Mouse (Mus musculus): ENCODE results near the gene Cx3cl1. TPM values are rescaled to one million over a fixed set of nuclear protein-coding genes. Genes with fewer than 3 reads are reported as not detected.

The Cx3cl1 gene
- polyA plus RNA-seq, 2 experiments from 2014 or later: not detected

DNA sequence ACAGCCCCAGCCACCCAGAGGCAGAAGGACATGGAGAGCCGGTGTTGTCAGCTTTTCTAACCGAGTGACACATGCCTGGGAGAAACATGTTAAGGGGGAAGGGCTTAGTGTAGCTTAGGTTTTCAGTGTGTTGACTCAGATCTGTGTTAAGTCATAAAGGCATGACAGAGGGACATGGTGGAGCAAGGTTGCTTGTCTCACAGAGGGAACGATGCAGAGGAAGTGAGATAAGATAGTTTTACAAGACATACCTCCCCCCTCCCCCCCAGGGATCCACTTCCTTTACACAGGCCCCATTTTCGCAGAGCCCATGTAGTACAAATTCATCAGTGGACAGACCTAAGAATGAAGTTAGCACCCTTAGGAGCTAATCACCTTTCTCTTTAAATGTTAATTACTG lies 30.6 kb downstream of the Cx3cl1 start:
- peak; percentile 88 for ATAC-seq

DNA sequence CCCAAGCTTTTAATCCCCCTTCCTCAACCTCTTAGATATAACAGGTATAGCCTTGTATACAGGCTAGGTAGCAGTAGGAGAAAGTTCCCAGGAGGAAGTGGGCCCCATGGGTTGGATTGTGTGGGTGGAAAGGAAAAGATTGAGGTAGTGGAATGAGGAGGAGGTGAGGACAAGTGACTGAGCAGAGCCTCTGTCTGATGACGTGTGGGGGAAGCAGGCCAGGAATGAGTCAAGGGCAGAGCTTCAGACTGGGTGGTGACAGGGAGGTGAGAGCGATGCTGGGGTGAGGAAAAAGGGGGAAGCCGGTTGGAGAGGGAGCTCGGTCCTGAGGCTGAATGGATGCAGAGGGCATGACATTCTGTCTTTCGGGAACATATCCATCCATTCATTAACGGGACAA lies 31.7 kb downstream of the Cx3cl1 start:
- ATAC-seq: no peak

DNA sequence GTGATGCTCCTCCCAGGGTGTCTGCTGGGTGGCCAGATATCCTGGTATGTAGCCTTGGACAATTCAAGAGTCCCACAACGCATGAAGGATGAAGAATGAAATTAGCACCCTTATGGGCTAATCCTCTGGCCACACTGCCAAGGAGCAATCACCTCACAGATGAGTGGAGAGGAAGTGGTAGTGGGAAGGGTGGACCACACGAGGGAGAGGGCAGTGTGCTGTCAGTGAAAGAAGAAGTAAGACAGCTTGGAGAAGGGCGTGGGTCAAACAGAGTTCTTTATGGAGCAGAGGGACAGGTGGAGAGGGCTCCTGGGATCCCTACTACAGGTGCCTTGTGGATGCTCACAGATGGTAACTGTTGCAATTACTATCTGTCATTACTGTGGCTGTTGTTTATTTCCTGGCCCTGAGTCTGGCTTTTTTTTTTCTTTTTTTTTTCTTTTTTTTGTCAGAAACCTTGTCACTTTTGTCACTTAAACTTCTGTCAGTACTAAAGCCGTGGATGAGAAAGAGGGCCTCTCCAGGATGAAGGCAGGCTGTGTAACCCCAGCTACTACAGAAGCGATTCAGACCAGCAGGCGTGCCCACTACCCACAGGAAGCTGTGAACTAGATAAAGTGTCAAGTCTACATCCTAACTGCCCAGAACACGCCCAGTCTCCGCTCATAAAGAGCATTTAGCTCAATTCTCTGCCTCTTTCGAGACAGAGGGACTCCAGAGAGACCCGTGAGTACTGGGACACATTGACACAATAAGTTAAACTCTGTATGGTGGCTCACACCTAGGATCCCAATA lies 32.9 kb downstream of the Cx3cl1 start:
- no peak for ATAC-seq

DNA sequence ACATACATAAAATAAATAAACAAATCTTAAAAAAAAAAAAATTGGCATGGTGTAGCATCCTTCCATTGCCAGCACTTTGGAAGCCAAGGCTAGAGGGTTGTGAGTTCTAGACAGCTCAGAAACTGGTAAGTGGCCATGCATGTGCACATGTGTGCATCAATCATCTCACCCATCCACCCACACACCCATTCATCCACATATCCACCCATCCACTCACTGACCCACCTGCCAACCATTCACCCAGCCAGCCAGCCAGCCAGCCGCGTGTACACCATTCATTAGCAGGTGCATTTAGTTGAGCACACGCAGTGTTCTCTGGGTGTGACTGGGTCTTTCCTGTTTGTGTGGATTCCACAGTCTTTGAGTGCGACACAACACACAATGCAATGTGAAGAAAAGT lies 34.0 kb downstream of the Cx3cl1 start:
- no peak for ATAC-seq

DNA sequence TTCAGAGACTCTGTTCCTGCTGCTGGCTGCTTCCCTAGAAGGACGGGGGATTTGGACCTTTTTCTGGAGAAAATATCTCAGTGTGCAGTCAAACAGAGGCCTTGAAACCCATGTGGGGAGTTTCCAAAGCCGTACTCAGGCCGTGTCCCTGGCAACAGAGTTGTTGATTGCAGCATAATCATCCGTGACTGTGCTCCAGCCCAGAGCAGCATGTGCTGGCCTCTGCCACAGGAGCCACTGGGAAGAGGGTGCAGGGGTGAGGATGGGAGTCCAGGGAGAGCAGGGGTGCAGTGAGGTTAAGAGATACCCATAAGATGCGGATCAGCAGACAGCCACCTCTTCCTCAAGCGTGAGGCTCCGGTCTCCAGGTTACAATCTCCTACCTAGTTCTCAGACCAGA lies 35.7 kb downstream of the Cx3cl1 start:
- no peak for ATAC-seq

DNA sequence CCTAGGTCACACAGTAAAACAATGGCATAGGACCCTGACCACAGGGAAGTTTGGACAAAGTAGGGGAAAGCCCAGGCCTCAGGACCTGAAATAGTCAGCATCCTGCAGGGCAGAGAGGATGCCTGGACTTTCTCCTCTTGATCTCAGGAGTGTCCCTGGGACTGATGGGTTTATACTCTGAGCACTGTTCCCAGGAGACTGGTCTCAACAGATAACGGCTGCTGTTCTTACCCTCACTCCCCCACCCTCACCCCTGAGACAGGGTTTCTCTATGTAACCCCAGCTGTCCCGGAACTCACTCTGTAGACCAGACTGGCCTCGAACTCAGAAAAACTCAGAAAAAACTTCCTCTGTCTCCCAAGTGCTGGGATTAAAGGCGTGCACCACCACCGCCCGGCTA lies 36.6 kb downstream of the Cx3cl1 start:
- ATAC-seq: no peak

DNA sequence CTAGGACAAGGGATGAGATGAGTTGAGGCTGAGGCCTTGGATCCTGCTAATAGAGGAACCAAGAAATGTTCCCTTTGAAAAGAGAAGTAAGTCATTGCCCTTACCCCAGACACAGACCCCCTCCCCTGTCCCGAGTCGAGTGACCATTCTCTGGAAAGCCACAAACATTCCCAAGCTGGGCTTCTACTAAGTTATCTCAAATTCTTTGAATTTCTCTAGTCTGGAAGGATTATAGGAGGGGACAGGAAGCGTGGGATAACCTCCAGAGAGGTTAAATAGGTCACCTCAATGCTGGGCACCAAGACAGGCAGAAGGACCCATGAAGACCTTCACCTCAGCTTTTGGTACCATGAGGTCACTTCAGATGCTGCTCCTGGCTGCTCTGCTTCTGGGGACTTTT lies 38.3 kb downstream of the Cx3cl1 start, which contains the start of gene Ccl17:
TSS of gene Ccl17 (plus strand) at position 301 of the 400 bp plus-strand sequence.
- no peak for ATAC-seq

DNA sequence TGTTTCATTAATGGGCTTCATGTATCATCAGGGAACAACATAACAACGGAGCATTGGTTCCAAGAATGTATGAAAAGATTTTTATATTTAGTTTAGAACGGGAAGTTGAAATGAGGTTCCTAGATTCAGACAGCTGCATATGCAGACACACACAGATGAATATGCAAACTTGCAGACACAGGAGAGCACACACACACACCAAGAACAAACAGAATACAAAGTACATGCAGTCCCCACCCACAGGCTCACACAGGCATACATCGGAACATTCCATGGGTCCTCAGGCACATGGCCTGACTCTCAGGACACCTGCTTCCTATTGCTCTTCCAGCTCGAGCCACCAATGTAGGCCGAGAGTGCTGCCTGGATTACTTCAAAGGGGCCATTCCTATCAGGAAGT lies 39.0 kb downstream of the Cx3cl1 start:
- ATAC-seq: no peak

DNA sequence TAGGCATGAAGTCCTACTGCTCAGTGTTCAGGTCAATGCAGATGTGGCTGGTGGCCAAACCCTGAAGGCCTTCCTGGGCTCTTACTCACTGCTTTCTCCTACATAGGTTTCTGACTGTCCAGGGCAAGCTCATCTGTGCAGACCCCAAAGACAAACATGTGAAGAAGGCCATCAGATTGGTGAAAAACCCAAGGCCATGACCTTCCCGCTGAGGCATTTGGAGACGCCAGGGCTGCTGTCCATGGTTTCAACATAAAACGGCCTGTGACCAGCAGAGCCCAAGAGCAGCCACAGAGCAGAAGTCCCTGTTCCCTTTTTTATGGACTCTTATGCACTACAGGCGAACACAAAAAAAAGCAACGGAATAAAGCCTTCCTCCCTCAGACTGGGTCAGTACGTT lies 39.8 kb downstream of the Cx3cl1 start:
- no peak for ATAC-seq

DNA sequence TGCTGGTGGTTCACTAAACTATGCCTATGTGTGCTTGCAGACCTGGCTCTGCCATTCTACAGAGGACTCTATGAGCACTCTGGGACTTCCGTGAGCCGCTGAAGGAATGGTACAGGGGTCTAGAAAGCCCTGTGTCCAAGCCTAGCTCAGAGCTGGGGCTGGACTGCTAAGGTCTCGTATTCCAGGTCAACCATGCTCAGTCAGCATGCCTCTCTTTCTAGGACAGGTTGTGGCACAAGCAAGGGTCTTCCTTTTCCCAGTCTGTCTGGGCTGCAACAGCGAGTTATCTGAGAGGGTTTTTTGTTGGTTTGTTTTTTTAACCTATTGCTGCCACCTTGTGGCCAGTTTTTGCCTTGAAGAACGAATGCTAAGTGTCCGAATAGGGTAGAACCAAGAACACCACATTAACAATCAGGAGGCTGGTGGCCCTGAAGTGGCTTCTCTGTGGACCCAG lies 40.9 kb downstream of the Cx3cl1 start:
- peak; percentile 78 for ATAC-seq

DNA sequence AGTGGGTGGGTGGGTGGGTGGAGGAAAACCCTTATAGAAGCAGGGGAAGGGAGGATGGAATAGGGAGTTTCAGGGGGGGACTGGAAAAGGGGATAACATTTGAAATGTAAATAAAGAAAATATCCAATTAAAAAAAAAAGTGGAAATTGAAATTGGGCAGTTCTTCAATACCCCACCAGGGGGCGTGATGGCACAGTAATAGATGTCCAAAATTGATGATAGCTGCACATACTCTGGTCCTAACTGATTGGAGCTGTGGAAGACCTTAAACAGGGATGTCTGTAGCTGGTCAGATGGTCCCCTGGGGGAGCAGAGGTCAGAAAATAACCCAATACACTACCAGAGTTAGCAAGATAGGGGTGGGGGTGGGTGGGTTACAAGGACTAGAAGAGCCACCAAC lies 42.7 kb downstream of the Cx3cl1 start:
- no peak for ATAC-seq

DNA sequence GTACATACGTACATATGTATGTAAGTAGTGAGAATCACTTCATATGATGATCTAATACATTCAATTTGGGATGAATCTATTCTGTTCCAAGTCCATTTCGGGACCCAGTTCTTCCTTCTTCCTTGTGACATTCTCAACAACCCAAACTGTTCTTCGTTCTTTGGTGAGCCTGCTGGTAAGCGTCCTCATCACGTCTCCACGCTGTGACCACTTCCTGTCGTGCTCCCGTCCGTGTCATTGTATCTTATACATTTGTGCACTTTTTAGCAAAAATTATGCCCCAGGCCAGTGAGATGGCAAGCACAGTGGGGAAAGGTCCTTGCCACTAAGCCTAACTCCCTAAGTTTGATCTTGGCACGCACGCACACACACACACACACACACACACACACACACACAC lies 46.1 kb downstream of the Cx3cl1 start:
- peak; percentile 82 for ATAC-seq

DNA sequence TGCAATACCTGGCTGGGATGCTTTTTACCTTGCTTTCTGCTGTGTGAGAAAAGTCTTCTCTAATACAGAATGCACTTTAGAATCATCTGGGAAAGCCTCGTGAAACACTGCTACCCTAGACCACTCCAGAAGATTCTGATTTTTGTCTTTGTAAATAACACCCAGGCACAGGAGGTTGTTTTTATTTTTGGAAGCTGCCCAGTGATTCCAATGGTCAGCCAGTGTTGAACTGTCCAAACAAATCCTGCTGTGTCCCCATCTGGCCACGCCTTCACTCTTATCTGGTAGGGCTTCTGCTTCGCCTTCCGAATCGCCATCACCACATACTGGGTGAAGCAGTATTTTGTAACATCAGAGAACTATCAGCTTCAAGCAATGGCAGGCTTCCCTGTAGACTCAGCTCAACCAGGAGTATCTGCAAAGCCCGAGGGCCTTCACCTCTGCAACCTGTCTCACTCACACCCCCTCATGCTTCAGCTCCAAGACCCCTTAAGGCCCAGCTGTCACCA lies 47.9 kb downstream of the Cx3cl1 start:
- no peak for ATAC-seq

DNA sequence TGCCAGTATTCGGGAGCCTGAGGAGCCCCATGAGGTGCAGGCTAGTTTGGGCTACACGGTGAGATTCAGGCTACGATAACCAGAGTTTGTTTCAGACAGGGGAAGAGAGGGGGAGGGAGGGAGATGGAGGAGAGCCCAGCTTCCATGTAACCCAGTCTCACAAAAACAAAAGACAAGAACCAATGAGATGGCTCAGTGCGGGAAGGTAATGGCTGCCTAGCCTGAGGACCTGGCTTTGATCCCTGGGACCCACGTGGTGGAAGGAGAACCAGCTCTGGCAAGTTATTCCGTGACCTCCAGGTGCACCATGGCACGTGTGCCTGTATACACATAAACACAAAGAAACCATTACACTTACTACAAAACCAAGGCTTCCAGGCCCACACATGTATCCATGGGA lies 48.7 kb downstream of the Cx3cl1 start:
- no peak for ATAC-seq

DNA sequence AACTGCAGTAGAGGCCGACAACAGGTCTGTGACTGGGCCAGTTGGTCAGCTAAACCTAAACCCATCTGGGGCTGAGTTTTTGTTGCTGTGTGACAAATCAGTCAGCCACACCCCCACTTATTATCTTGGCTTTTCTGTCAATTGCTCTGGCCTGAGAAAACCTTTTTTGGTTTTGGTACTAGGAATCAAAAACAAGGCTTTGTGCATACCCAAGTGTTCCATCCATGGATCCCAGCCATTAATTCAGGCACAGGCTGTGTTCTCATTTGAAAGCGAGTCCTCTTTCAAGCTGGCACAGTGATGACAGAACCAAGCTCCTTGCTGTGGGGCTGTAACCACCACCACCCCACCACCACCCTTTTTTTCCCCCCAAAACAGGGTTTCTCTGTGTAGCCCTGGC lies 49.6 kb downstream of the Cx3cl1 start:
- ATAC-seq: no peak

DNA sequence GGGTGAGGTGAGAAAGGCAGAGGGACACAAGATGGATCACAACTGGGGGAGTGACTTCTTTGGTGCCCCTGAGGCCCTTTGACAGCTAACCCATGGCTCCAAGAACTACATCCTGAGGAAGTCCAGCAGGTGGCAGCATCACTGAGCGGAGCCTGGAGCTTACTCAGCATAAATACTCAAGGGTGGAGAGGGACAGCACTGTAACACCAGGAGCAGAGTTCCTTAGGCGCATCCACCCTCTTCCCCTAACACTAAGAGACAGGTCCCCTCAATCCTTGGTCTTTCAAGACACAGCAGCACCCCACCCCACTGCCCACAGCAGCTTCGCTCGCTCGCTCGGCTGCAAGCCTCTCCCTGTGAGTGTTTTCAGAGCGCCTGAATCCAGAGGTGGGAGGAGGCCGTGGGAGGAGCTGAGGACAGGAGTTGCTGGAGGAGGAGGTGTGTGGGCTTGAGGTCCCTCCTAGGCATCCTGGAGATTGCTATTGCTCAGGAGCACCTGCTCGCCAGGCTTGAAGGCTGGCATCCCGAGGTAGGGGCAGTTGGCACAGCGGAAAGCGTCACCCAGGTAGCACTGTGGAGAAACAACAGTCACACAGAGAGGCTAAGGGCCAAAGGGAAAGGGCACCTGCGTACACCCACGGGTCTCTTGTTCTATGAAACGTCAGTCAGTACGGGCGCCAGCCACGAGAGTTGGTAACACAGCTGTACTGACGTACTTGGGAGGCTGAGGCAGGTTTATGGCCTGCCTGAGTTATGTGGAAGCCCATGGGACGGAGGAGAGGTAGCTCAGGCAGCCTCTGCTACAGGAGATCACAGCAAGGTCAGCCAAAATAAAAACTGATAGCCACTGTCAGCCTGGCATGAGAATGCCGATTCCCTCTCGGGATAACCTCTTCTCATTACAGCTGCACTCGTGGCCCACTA lies 51.1 kb downstream of the Cx3cl1 start:
- ATAC-seq: peak; percentile 46

DNA sequence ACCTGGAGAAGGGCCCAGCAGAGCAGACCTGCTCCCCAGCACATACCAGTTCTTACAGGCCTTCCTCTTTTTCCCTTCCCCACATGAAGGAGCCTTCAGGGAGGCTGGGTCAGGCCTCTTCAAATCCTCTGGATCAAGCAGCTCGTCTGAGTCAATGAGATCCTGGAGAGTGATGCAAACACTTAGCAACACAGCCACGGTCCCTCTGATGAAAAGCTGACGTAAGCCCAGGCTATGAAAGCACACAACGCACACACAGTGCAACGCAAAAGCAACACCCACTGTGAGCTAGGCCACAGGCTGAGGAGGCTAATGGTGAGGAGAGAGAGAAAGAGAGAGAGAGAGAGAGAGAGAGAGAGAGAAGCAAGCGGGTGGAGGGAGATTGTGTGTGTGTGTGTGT lies 53.4 kb downstream of the Cx3cl1 start:
- no peak for ATAC-seq

DNA sequence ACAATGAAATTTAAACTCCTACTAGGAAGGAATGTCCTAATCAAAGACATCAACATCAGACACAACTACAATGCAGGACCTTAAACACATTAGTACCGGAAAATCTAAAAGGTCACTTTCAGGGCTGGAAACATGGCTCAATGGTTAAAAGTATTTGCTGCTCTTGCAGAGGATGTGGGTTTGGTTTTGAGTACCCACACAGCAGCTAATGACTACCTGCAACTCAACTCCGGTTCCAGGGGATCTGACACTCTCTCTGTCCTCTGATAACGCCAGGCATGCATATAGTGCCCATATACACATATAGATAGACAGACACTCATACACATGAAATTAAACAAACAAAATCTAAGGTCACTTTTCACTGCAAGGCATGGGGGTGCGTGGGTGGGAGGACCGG lies 54.4 kb downstream of the Cx3cl1 start:
- peak; percentile 57 for ATAC-seq

DNA sequence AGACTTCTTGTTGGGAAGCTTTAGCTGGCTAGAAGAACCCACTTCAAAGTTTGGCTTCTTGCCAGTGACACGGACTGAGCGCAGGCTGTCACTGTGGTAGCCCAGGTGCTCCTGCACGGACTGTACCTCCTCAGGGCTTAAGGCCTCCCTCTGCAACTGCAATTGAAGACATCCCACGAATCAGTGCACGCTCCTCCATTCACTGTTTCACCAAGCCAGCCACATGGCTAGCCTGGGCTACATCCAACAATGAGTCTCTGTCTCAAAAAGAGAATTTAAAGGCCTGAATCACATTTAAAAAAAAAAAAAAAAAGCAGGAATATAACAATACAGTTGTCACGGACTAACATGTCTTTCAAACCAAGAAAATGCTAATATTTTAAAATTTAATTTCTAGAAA lies 56.5 kb downstream of the Cx3cl1 start:
- no peak for ATAC-seq
